Mouse (Mus musculus): ENCODE results near the gene Nemp1. TPM values are rescaled to one million over a fixed set of nuclear protein-coding genes. Genes with fewer than 3 reads are reported as not detected.
A peak's percentile ranks its signal among the peaks of the same experiment; 100 is the strongest.

Nemp1 gene
- polyA plus RNA-seq, 1 experiment: 6.7 TPM

DNA sequence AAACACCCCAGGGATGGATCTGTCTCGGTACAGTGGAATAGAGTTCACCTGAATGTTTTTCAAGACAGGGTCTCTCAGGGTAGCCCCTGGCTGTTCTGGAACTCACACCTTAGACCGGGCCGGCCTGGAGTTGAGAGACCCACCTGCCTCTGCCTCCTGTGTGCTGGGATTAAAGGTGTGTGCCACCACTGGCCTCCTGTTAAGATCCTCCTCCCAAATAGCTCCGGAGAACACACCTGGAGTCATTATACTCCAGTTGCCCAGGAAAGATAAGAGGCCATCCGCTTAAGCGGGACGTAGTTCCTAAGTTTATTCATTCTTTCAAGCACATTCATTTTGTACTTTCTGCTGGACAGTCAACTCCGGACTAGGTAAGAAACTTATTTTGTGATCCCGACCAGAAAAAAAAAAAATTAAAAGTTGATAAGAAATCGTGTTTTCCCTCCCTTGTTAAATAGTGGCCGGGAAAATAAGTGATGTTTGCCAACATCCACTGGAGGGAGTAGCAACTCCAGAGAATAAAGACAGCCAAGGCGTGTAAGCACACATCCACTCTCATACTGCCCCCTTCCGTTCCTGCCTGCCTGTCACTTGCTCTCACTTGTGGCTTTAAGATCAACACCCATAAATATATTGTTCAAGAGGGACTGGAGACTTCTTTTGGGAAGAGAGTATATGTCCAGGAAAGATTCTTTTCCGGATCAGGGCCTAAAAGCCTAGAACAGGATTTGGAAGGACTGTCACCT, 11.1 kb downstream of the Nemp1 start:
- peak in 1 of 2 experiments; percentile 70 for DNase-seq
- Histone ChIP-seq H3K27me3 (ENCODE audit: control insufficient read depth, insufficient read depth, low read length) (no peaks in the 10 kb centered on the region), H3K4me3 (replicated peaks; ENCODE audit: insufficient read depth, low read depth, low read length) (peak overlapping the region; percentile 54), H3K4me1 (ENCODE audit: control insufficient read depth, insufficient read depth, low read length) (no peaks in the 10 kb centered on the region), H3K27ac (ENCODE audit: insufficient read depth, low read length) (no peak overlapping the region)
- WGBS: 6% methylated on average over 14 of the region's 14 CpGs
- peak; percentile 80 for TF ChIP-seq CTCF (IDR thresholded peaks at IDR 0.05; ENCODE audit: borderline replicate concordance, insufficient read depth, low read depth, low read length)
- no peak for TF ChIP-seq POLR2A (IDR thresholded peaks at IDR 0.05; ENCODE audit: borderline replicate concordance, insufficient read depth, low read length)

DNA sequence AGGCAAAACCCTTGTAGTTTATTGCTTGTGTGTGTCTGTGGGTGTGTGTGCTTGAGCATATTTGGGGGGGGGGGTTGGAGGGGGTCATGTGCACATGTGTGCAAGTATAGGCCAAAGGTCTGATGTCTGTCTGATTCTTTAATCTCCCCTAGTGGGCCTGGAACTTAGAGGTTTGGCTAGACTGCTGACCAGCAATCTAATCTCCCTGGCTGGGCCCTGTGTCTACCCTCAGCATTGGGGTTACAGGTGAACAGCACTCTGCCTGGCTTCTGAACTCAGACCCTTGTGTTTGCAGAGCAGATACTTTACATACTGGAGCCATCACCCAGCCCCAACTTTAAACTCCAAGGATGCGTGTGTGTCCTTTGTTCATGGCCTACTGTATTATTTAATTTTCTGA, 12.5 kb downstream of the Nemp1 start:
- 94% methylated on average over 1 of the region's 1 CpGs for WGBS

DNA sequence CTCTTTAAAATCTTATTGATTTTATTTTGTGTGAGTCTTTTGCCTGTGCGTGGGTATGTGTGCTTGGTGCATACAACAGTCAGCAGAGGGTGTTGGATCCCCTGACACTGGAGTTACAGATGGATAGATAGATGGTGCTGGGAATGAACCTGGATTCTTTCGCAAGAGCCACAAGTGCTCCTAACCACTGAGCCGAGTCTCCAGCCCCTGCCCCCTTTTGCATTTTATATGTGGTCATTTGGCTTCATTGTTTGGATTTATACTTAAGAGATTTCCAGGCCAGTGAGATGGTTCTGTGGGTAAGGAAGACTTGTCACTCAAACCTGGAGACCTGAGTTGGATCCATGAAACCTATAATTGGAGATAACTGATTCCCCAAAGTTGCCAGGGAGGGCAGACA, 13.2 kb downstream of the Nemp1 start:
- no peak for TF ChIP-seq CTCF (IDR thresholded peaks at IDR 0.05; ENCODE audit: borderline replicate concordance, insufficient read depth, low read depth, low read length)
- Histone ChIP-seq H3K27me3 (ENCODE audit: control insufficient read depth, insufficient read depth, low read length) (no peaks in the 10 kb centered on the region), H3K4me3 (replicated peaks; ENCODE audit: insufficient read depth, low read depth, low read length) (no peak overlapping the region), H3K27ac (ENCODE audit: insufficient read depth, low read length) (no peak overlapping the region), H3K4me1 (ENCODE audit: control insufficient read depth, insufficient read depth, low read length) (no peaks in the 10 kb centered on the region)
- no peak for DNase-seq
- 89% methylated on average over 3 of the region's 3 CpGs for WGBS

More for the DNA sequence above, 12.5 kb downstream of the Nemp1 start:
- TF ChIP-seq POLR2A (IDR thresholded peaks at IDR 0.05; ENCODE audit: borderline replicate concordance, insufficient read depth, low read length) (no peak), CTCF (IDR thresholded peaks at IDR 0.05; ENCODE audit: borderline replicate concordance, insufficient read depth, low read depth, low read length) (no peak)
- no peak for DNase-seq
- Histone ChIP-seq H3K4me3 (replicated peaks; ENCODE audit: insufficient read depth, low read depth, low read length) (no peak overlapping the region), H3K4me1 (ENCODE audit: control insufficient read depth, insufficient read depth, low read length) (no peaks in the 10 kb centered on the region), H3K27ac (ENCODE audit: insufficient read depth, low read length) (no peak overlapping the region), H3K27me3 (ENCODE audit: control insufficient read depth, insufficient read depth, low read length) (no peaks in the 10 kb centered on the region)

DNA sequence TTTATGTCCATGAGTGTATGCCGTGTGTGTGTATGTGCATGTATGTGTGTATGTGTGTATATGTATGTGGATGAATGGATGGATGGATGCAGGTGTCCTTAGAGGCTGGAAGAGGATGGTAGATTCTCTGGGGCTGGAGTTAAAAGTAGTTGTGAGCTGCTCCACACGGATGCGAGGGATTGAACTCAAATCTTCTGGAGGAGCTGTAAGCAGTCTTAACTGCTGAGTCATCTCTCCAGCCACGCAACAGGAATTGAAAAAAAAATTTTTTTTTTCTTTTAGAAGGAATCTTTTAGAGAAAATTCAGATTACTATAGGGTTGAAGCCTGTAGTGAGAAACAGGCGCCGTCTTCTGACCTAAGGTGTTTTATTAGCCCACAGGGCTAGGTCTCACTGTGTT, 16.2 kb downstream of the Nemp1 start:
- WGBS: 95% methylated on average over 6 of the region's 6 CpGs
- Histone ChIP-seq H3K4me1 (ENCODE audit: control insufficient read depth, insufficient read depth, low read length) (0 out of 2 replicates have a peak, but pooled peaks cover 3% of the 10 kb centered on the region), H3K27me3 (ENCODE audit: control insufficient read depth, insufficient read depth, low read length) (no peaks in the 10 kb centered on the region), H3K27ac (ENCODE audit: insufficient read depth, low read length) (no peak overlapping the region), H3K4me3 (replicated peaks; ENCODE audit: insufficient read depth, low read depth, low read length) (no peak overlapping the region)
- TF ChIP-seq CTCF (IDR thresholded peaks at IDR 0.05; ENCODE audit: borderline replicate concordance, insufficient read depth, low read depth, low read length): no peak
- no peak for TF ChIP-seq POLR2A (IDR thresholded peaks at IDR 0.05; ENCODE audit: borderline replicate concordance, insufficient read depth, low read length)
- DNase-seq: no peak

DNA sequence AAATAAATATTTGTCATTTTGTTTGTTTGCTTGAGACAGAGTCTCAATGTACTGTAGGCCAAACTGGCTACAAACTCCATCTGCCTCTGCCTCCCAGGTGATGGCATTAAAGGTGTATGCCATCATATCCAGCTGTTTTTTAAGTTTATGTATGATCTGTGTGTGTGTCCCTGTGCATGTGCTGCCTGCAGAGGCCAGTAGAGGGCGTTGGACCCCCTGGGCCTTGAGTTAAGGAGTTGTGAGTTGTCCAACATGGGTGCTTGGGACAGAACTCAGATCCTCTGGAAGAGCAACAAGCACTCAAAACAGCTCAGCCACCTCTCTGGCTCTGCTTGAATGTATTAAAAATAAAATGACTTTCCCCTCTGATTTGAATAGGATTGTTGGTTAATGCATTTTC, 24.4 kb downstream of the Nemp1 start:
- TF ChIP-seq CTCF (IDR thresholded peaks at IDR 0.05; ENCODE audit: borderline replicate concordance, insufficient read depth, low read depth, low read length) (0 out of 2 replicates have a peak, but pooled peaks have one; percentile 3), POLR2A (IDR thresholded peaks at IDR 0.05; ENCODE audit: borderline replicate concordance, insufficient read depth, low read length) (no peak)
- DNase-seq: no peak
- Histone ChIP-seq H3K27ac (ENCODE audit: insufficient read depth, low read length) (no peak overlapping the region), H3K27me3 (ENCODE audit: control insufficient read depth, insufficient read depth, low read length) (no peaks in the 10 kb centered on the region), H3K4me1 (ENCODE audit: control insufficient read depth, insufficient read depth, low read length) (no peaks in the 10 kb centered on the region), H3K4me3 (replicated peaks; ENCODE audit: insufficient read depth, low read depth, low read length) (no peak overlapping the region)
- WGBS: 26% methylated on average over 1 of the region's 1 CpGs

DNA sequence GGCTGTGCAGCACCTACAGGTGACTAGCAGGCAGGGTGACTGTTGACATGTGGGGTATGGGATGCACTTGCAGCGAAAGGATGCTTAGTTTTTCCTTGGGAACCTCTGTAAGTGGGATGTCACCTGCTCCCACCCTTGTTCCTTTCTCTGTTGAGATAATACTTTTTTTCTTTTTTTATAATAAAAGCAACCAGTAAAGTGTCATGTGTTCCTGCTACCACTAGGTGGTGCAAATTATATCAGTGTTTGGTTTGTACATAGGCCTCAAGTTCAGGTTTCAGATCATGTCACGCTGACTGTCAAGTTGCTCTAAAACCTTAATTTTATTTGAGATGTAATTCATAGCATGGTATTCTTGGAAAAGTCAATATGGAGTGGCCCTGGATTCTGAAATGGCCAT, 27.9 kb downstream of the Nemp1 start:
- no peaks in the 10 kb centered on the region for H3K4me1 ChIP-seq (ENCODE audit: control insufficient read depth, insufficient read depth, low read length)
- no peak overlapping the region for H3K4me3 ChIP-seq (replicated peaks; ENCODE audit: insufficient read depth, low read depth, low read length)
- no peak overlapping the region for H3K27ac ChIP-seq (ENCODE audit: insufficient read depth, low read length)
- 50% methylated on average over 2 of the region's 2 CpGs for WGBS
- TF ChIP-seq CTCF (IDR thresholded peaks at IDR 0.05; ENCODE audit: borderline replicate concordance, insufficient read depth, low read depth, low read length) (peak; percentile 25; the same call in 1 of the 2 replicates), POLR2A (IDR thresholded peaks at IDR 0.05; ENCODE audit: borderline replicate concordance, insufficient read depth, low read length) (no peak)
- no peak for DNase-seq
- no peaks in the 10 kb centered on the region for H3K27me3 ChIP-seq (ENCODE audit: control insufficient read depth, insufficient read depth, low read length)

DNA sequence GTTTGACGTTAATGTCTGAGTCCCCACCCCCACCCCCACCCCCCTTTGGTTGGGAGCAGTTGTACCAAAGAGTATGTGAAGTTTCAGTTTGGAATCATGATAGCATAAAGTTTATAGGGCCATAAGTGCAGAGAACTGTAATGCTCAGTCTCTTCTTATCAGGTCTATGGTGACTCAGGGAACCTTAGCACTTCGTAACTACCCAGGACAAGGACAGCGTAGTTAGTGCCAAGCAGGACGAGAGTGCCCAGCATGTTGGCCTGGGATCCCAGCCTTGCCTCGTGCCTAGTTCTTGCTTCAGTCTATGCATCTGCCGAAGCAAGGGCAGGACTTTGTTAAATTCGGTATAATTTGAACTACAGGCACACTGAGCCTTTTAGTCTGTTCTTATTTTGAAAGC, 29.1 kb downstream of the Nemp1 start:
- TF ChIP-seq POLR2A (IDR thresholded peaks at IDR 0.05; ENCODE audit: borderline replicate concordance, insufficient read depth, low read length): no peak
- TF ChIP-seq CTCF (IDR thresholded peaks at IDR 0.05; ENCODE audit: borderline replicate concordance, insufficient read depth, low read depth, low read length): no peak
- Histone ChIP-seq H3K4me1 (ENCODE audit: control insufficient read depth, insufficient read depth, low read length) (no peaks in the 10 kb centered on the region), H3K27me3 (ENCODE audit: control insufficient read depth, insufficient read depth, low read length) (no peaks in the 10 kb centered on the region), H3K27ac (ENCODE audit: insufficient read depth, low read length) (no peak overlapping the region), H3K4me3 (replicated peaks; ENCODE audit: insufficient read depth, low read depth, low read length) (no peak overlapping the region)
- no peak for DNase-seq
- 85% methylated on average over 7 of the region's 7 CpGs for WGBS

DNA sequence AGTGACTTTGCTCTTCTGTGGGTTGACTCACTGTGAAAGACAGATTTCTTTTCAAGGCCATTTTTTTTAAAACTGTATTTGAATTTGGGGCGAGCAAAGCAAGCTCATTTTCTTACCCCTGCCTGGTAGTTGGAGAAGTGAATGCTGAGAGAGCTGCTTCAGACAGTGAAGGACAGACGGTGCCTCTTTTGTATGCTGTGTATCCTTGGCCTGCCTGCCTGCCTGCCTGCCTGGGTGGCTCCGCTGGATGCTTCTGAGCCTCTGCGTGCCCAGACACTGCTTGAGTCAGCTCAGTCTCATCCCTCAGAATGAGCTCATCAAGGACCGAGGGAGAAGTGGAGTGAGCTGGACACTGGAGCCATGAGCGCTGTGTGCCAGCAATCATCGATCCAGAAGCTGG, 32.3 kb downstream of the Nemp1 start:
- no peak for DNase-seq
- no peak for TF ChIP-seq POLR2A (IDR thresholded peaks at IDR 0.05; ENCODE audit: borderline replicate concordance, insufficient read depth, low read length)
- TF ChIP-seq CTCF (IDR thresholded peaks at IDR 0.05; ENCODE audit: borderline replicate concordance, insufficient read depth, low read depth, low read length): no peak
- WGBS: 58% methylated on average over 7 of the region's 7 CpGs
- no peaks in the 10 kb centered on the region for H3K27me3 ChIP-seq (ENCODE audit: control insufficient read depth, insufficient read depth, low read length)
- no peaks in the 10 kb centered on the region for H3K4me1 ChIP-seq (ENCODE audit: control insufficient read depth, insufficient read depth, low read length)
- no peak overlapping the region for H3K4me3 ChIP-seq (replicated peaks; ENCODE audit: insufficient read depth, low read depth, low read length)
- no peak overlapping the region for H3K27ac ChIP-seq (ENCODE audit: insufficient read depth, low read length)
